ENCODE assay signal across 9 mouse cellular contexts in genomic region chr7:19023357-19023814, GRCm38 (mm10). TPM values are rescaled to one million over a fixed set of nuclear protein-coding genes. Genes with fewer than 3 reads are reported as not detected.
A peak's percentile ranks its signal among the peaks of the same experiment; 100 is the strongest.
DNase-seq lines count a peak whose midpoint lies in the region; ATAC-seq and TF ChIP-seq lines count a peak whose summit lies in the region.
"Had no signal": no experiment of that assay in that cellular context is flagged by ENCODE, and none has a peak within 500 bp of the region (broad histone marks: within the 10 kb centered on the region; RNA-seq: fewer than 3 reads in every experiment).

TSS of gene Foxa3 (minus strand) at chr7:19023538.

- peak; percentile 57 for DNase-seq in ES-E14 (ENCODE audit: low read depth, low spot score)
- DNase-seq in adrenal gland, postnatal 14 days = peak; percentile 70
- DNase-seq in hindbrain, embryonic 14.5 days (ENCODE audit: low spot score) = no peak
- no peak for DNase-seq in midbrain, embryonic 14.5 days
- peak; percentile 39 to 63 for DNase-seq in thymus, postnatal 36 days

- peak; percentile 3; the same call in 1 of the 2 replicates for ATAC-seq in forebrain, embryonic 16.5 days
- ATAC-seq in hindbrain, embryonic 14.5 days (ENCODE audit: low FRiP score) = peak; percentile 15; the same call in 1 of the 2 replicates
- ATAC-seq in limb, embryonic 15.5 days (ENCODE audit: insufficient number of reproducible peaks, low FRiP score, low TSS enrichment, low read depth) = no peak
- ATAC-seq in midbrain, embryonic 14.5 days (ENCODE audit: low FRiP score, low TSS enrichment) = 0 out of 2 replicates have a peak, but pooled peaks have one; percentile 12
- no peak for ATAC-seq in frontal cortex, adult (ENCODE audit: low TSS enrichment)

- peak within 1 kb of the TSS; percentile 87 to 96 for H3K4me3 ChIP-seq in ES-E14 (ENCODE audit: insufficient read depth in 1 of 2, low read depth in 1 of 2, low read length in 2 of 2, poor library complexity in 1 of 2, severe bottlenecking in 1 of 2)
- peak within 1 kb of the TSS; percentile 79 for H3K4me3 ChIP-seq in forebrain, embryonic 16.5 days (replicated peaks; ENCODE audit: low read length)
- H3K4me3 ChIP-seq in hindbrain, embryonic 14.5 days (replicated peaks; ENCODE audit: low read length) = peak within 1 kb of the TSS; percentile 97
- H3K4me3 ChIP-seq in limb, embryonic 15.5 days = peak within 1 kb of the TSS; percentile 95
- peak within 1 kb of the TSS; percentile 82 for H3K4me3 ChIP-seq in midbrain, embryonic 14.5 days (replicated peaks; ENCODE audit: low read depth, low read length)

- peak within 1 kb of the TSS; percentile 93 for H3K9ac ChIP-seq in ES-E14 (ENCODE audit: insufficient read depth, low read depth, low read length, poor library complexity, severe bottlenecking)
- peak within 1 kb of the TSS; percentile 89 for H3K9ac ChIP-seq in forebrain, embryonic 16.5 days (replicated peaks; ENCODE audit: low read depth, low read length)
- H3K9ac ChIP-seq in hindbrain, embryonic 14.5 days = peak within 1 kb of the TSS; percentile 87
- H3K9ac ChIP-seq in limb, embryonic 15.5 days = peak within 1 kb of the TSS; percentile 89
- H3K9ac ChIP-seq in midbrain, embryonic 14.5 days (replicated peaks; ENCODE audit: low read length) = peak within 1 kb of the TSS; percentile 87

- peaks cover 2% of the 10 kb centered on the region; the same call in 1 of the 2 replicates for H3K36me3 ChIP-seq in ES-E14 (ENCODE audit: control insufficient read depth, insufficient read depth, low read length, poor library complexity, severe bottlenecking)
- H3K36me3 ChIP-seq in forebrain, embryonic 16.5 days (ENCODE audit: control insufficient read depth, insufficient read depth) = no peaks in the 10 kb centered on the region
- H3K36me3 ChIP-seq in hindbrain, embryonic 14.5 days (replicated peaks; ENCODE audit: control insufficient read depth, insufficient read depth) = 0 out of 2 replicates have a peak, but pooled peaks cover under 1% of the 10 kb centered on the region
- H3K36me3 ChIP-seq in limb, embryonic 15.5 days = no peaks in the 10 kb centered on the region
- no peaks in the 10 kb centered on the region for H3K36me3 ChIP-seq in midbrain, embryonic 14.5 days (ENCODE audit: control insufficient read depth, insufficient read depth, low read length)

- H3K4me1 ChIP-seq in ES-E14 (ENCODE audit: control insufficient read depth in 2 of 2, insufficient read depth in 2 of 2, low read length in 2 of 2, poor library complexity in 1 of 2) = peaks cover 1 to 14% of the 10 kb centered on the region in 2 experiments; a peak in 2 of 4 replicates
- peaks cover 13% of the 10 kb centered on the region for H3K4me1 ChIP-seq in forebrain, embryonic 16.5 days (replicated peaks; ENCODE audit: control insufficient read depth, insufficient read depth, low read length)
- H3K4me1 ChIP-seq in hindbrain, embryonic 14.5 days (replicated peaks; ENCODE audit: control insufficient read depth, insufficient read depth, low read length) = peaks cover 11% of the 10 kb centered on the region
- peaks cover 29% of the 10 kb centered on the region for H3K4me1 ChIP-seq in limb, embryonic 15.5 days
- peaks cover 10% of the 10 kb centered on the region; the same call in 1 of the 2 replicates for H3K4me1 ChIP-seq in midbrain, embryonic 14.5 days (ENCODE audit: control insufficient read depth, insufficient read depth, low read length)

- peak within 1 kb of the TSS; percentile 80 for H3K4me2 ChIP-seq in forebrain, embryonic 16.5 days (ENCODE audit: low read length)
- peak within 1 kb of the TSS; percentile 92 for H3K4me2 ChIP-seq in hindbrain, embryonic 14.5 days (replicated peaks)
- peak within 1 kb of the TSS; percentile 81 for H3K4me2 ChIP-seq in limb, embryonic 15.5 days
- H3K4me2 ChIP-seq in midbrain, embryonic 14.5 days (ENCODE audit: low read length) = peak within 1 kb of the TSS; percentile 90

- peaks cover 34% of the 10 kb centered on the region for H3K27me3 ChIP-seq in forebrain, embryonic 16.5 days (replicated peaks; ENCODE audit: control insufficient read depth, insufficient read depth, low read length)
- peaks cover 31% of the 10 kb centered on the region for H3K27me3 ChIP-seq in hindbrain, embryonic 14.5 days (ENCODE audit: control insufficient read depth, insufficient read depth, low read length)
- peaks cover 40% of the 10 kb centered on the region for H3K27me3 ChIP-seq in limb, embryonic 15.5 days
- H3K27me3 ChIP-seq in midbrain, embryonic 14.5 days (ENCODE audit: control insufficient read depth, insufficient read depth, low read length) = peaks cover 24% of the 10 kb centered on the region

- H3K9me3 ChIP-seq in ES-E14 (ENCODE audit: control insufficient read depth, insufficient read depth, low read depth, low read length) = no peaks in the 10 kb centered on the region
- no peaks in the 10 kb centered on the region for H3K9me3 ChIP-seq in forebrain, embryonic 16.5 days (ENCODE audit: control insufficient read depth, low read length)
- H3K9me3 ChIP-seq in hindbrain, embryonic 14.5 days (ENCODE audit: control insufficient read depth, low read length) = no peaks in the 10 kb centered on the region
- H3K9me3 ChIP-seq in limb, embryonic 15.5 days = no peaks in the 10 kb centered on the region
- no peaks in the 10 kb centered on the region for H3K9me3 ChIP-seq in midbrain, embryonic 14.5 days (ENCODE audit: control insufficient read depth, low read length)

- in situ Hi-C loops in ES-E14 (cut with MboI; ENCODE audit: low sequenced_read_pairs in 2 of 2, unreplicated experiment in 2 of 2) = no loop called here

- peak within 1 kb of the TSS; percentile 52 for H3K27ac ChIP-seq in ES-E14 (ENCODE audit: insufficient read depth, low read depth, low read length, poor library complexity, severe bottlenecking)
- no peak within 1 kb of the TSS; the same call in 1 of the 2 replicates for H3K27ac ChIP-seq in forebrain, embryonic 16.5 days (ENCODE audit: low read length)
- peak within 1 kb of the TSS; percentile 66 for H3K27ac ChIP-seq in hindbrain, embryonic 14.5 days
- peak within 1 kb of the TSS; percentile 61; the same call in 1 of the 2 replicates for H3K27ac ChIP-seq in limb, embryonic 15.5 days
- H3K27ac ChIP-seq in midbrain, embryonic 14.5 days (replicated peaks; ENCODE audit: low read depth, low read length) = peak within 1 kb of the TSS; percentile 67

- 3% methylated on average over 30 of the region's 30 CpGs for WGBS in forebrain, embryonic 16.5 days
- 6% methylated on average over 30 of the region's 30 CpGs for WGBS in hindbrain, embryonic 14.5 days
- WGBS in limb, embryonic 15.5 days = 4% methylated on average over 28 of the region's 30 CpGs
- 4% methylated on average over 29 of the region's 30 CpGs for WGBS in midbrain, embryonic 14.5 days

TF ChIP-seq in ES-E14, 5 proteins besides CTCF, POLR2A, EP300 and RAD21:
- no peak for TF ChIP-seq ZNF384 (IDR thresholded peaks at IDR 0.05; ENCODE audit: low read depth, low read length)
- TF ChIP-seq CHD2 (IDR thresholded peaks at IDR 0.05; ENCODE audit: low read depth, low read length) = no peak
- no peak for TF ChIP-seq ZC3H11A (IDR thresholded peaks at IDR 0.05; ENCODE audit: borderline replicate concordance, low read depth, low read length)
- no peak for TF ChIP-seq MAFK (IDR thresholded peaks at IDR 0.05; ENCODE audit: insufficient read depth, low read depth, low read length)
- TF ChIP-seq HCFC1 (IDR thresholded peaks at IDR 0.05; ENCODE audit: borderline replicate concordance, insufficient read depth, low read length) = no peak

RNA-seq across cellular contexts. Expression of gene Foxa3, which starts in this region (rescaled TPM):
- 1.6 and 1.7 TPM in 2 replicates for total RNA-seq in ES-E14 (2012; rRNA removed)
- total RNA-seq in adrenal gland, postnatal 14 days (2021) = 0.34 and 6.8 TPM in 2 replicates
- polyA plus RNA-seq in forebrain, embryonic 16.5 days (2015; fragmentation: Nextera tagmentation; extraction: Ambion mirVana) = not detected in 2 replicates
- polyA plus RNA-seq in hindbrain, embryonic 14.5 days (2014; fragmentation: Nextera tagmentation; extraction: Ambion mirVana) = not detected in 2 replicates
- polyA plus RNA-seq in limb, embryonic 15.5 days (2015; fragmentation: Nextera tagmentation; extraction: Ambion mirVana) = 3.8 and 3.9 TPM in 2 replicates
- not detected in 2 replicates for polyA plus RNA-seq in midbrain, embryonic 14.5 days (2014; fragmentation: Nextera tagmentation; extraction: Ambion mirVana)
- total RNA-seq: layer of hippocampus, postnatal 36 days had no signal

Comparison
In these comparisons a context has a peak if more than half of its experiments do, and no peak if none do; other contexts are left out.
1. Peak in ATAC-seq, H3K4me3 ChIP-seq, H3K9ac ChIP-seq and H3K4me2 ChIP-seq in forebrain, embryonic 16.5 days; RNA of the gene not detected or under 1 TPM.
2. Peak in ATAC-seq, H3K4me3 ChIP-seq, H3K27ac ChIP-seq, H3K9ac ChIP-seq and H3K4me2 ChIP-seq in hindbrain, embryonic 14.5 days; RNA of the gene not detected or under 1 TPM.
3. Peak in ATAC-seq, H3K4me3 ChIP-seq, H3K27ac ChIP-seq, H3K9ac ChIP-seq and H3K4me2 ChIP-seq in midbrain, embryonic 14.5 days; RNA of the gene not detected or under 1 TPM.
4. DNase-seq: peak in ES-E14 (single experiment), adrenal gland, postnatal 14 days (single experiment) and thymus, postnatal 36 days (2 of 2); none in hindbrain, embryonic 14.5 days (single experiment) and midbrain, embryonic 14.5 days (single experiment).
5. Peak in every context shown above with its lines, with median percentiles within 50 percentile points of each other: H3K4me3 ChIP-seq, H3K9ac ChIP-seq and H3K4me2 ChIP-seq.